In the genomic region with DNA sequence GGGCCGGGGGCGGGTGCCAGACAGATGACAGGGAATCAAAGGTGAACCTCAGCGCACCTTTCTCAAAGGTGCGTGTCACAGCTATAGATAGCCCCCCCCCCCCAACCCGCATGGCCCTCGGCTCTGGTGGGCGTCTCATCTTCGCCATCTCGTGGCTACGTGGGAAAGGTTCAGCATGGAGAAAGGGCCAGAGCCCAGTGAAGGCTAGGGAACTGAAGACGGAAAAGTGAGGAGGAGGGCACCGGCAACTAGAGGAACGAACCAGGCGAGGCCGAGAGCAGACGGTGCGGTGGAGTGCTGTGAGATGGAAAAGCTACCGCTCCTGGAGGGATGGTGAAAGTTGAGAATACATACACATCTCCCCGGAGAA, we compare ENCODE assay signal across 8 mouse cellular contexts. TPM values are rescaled to one million over a fixed set of nuclear protein-coding genes. Genes with fewer than 3 reads are reported as not detected.
A peak's percentile ranks its signal among the peaks of the same experiment; 100 is the strongest.
DNase-seq lines count a peak whose midpoint lies in the region; ATAC-seq and TF ChIP-seq lines count a peak whose summit lies in the region.

No protein-coding gene starts in this region.

- no peak; the same call in 1 of the 2 replicates for TF ChIP-seq POLR2A in small intestine, adult 2 months (IDR thresholded peaks at IDR 0.05; ENCODE audit: low read depth, low read length)

- peak; percentile 11 for ATAC-seq in activated CD4-positive, CD25-positive, alpha-beta regulatory T cell, adult 4 months
- ATAC-seq in forebrain, embryonic 15.5 days (replicated peaks), result no peak
- no peak for ATAC-seq in intestine, embryonic 15.5 days
- no peak for ATAC-seq in lung, embryonic 14.5 days (ENCODE audit: insufficient read depth)

- peak overlapping the region; percentile 20 for H3K9ac ChIP-seq in forebrain, embryonic 15.5 days (replicated peaks)
- H3K9ac ChIP-seq in intestine, embryonic 15.5 days, result peak overlapping the region; percentile 52
- peak overlapping the region; percentile 48 for H3K9ac ChIP-seq in lung, embryonic 14.5 days

- peak; percentile 54 for DNase-seq in gastrocnemius, adult 18-20 months (ENCODE audit: low spot score)
- DNase-seq in gastrocnemius, adult 8-10 months (ENCODE audit: low spot score in 2 of 2), result no peak
- DNase-seq in lung, embryonic 14.5 days, result peak; percentile 65
- DNase-seq in layer of hippocampus, adult 11-12 months (ENCODE audit: low spot score), result no peak

- H3K4me2 ChIP-seq in forebrain, embryonic 15.5 days (replicated peaks), result peak overlapping the region; percentile 98
- peak overlapping the region; percentile 97 for H3K4me2 ChIP-seq in intestine, embryonic 15.5 days (replicated peaks)
- peak overlapping the region; percentile 97 for H3K4me2 ChIP-seq in lung, embryonic 14.5 days

- no peaks in the 10 kb centered on the region for H3K9me3 ChIP-seq in forebrain, embryonic 15.5 days
- H3K9me3 ChIP-seq in intestine, embryonic 15.5 days, result no peaks in the 10 kb centered on the region
- H3K9me3 ChIP-seq in lung, embryonic 14.5 days (ENCODE audit: low read depth, low read length), result no peaks in the 10 kb centered on the region

- H3K27me3 ChIP-seq in forebrain, embryonic 15.5 days, result peaks cover 31% of the 10 kb centered on the region
- peaks cover 14% of the 10 kb centered on the region; the same call in 1 of the 2 replicates for H3K27me3 ChIP-seq in intestine, embryonic 15.5 days (replicated peaks)
- peaks cover 19% of the 10 kb centered on the region for H3K27me3 ChIP-seq in lung, embryonic 14.5 days (ENCODE audit: insufficient read depth, low read length)
- no peaks in the 10 kb centered on the region for H3K27me3 ChIP-seq in small intestine, adult 2 months (ENCODE audit: control insufficient read depth, insufficient read depth, low read length)

- H3K36me3 ChIP-seq in forebrain, embryonic 15.5 days, result no peaks in the 10 kb centered on the region
- no peaks in the 10 kb centered on the region for H3K36me3 ChIP-seq in intestine, embryonic 15.5 days
- no peaks in the 10 kb centered on the region for H3K36me3 ChIP-seq in lung, embryonic 14.5 days (ENCODE audit: insufficient read depth)
- H3K36me3 ChIP-seq in small intestine, adult 2 months (ENCODE audit: control insufficient read depth, insufficient read depth, low read length), result no peaks in the 10 kb centered on the region

- H3K4me1 ChIP-seq in forebrain, embryonic 15.5 days, result peaks cover 60% of the 10 kb centered on the region
- peaks cover 42% of the 10 kb centered on the region for H3K4me1 ChIP-seq in intestine, embryonic 15.5 days (replicated peaks)
- H3K4me1 ChIP-seq in lung, embryonic 14.5 days (ENCODE audit: insufficient read depth), result peaks cover 10% of the 10 kb centered on the region; the same call in 1 of the 2 replicates
- H3K4me1 ChIP-seq in small intestine, adult 2 months (ENCODE audit: control insufficient read depth, insufficient read depth, insufficient read length, low read length), result peaks cover 17% of the 10 kb centered on the region; the same call in 1 of the 2 replicates

- H3K27ac ChIP-seq in forebrain, embryonic 15.5 days (replicated peaks), result peak overlapping the region; percentile 99
- peak overlapping the region; percentile 98 for H3K27ac ChIP-seq in intestine, embryonic 15.5 days
- peak overlapping the region; percentile 93 for H3K27ac ChIP-seq in lung, embryonic 14.5 days (ENCODE audit: low read depth)
- peak overlapping the region; percentile 87 for H3K27ac ChIP-seq in small intestine, adult 2 months (ENCODE audit: insufficient read depth, low read depth, low read length)

- WGBS in forebrain, embryonic 15.5 days, result under 1% methylated on average over 19 of the region's 19 CpGs
- WGBS in intestine, embryonic 15.5 days, result under 1% methylated on average over 19 of the region's 19 CpGs
- WGBS in lung, embryonic 14.5 days, result 0% methylated on average over 19 of the region's 19 CpGs
- under 1% methylated on average over 19 of the region's 19 CpGs for WGBS in small intestine, adult 2 months

- peak overlapping the region; percentile 79 for H3K4me3 ChIP-seq in forebrain, embryonic 15.5 days
- H3K4me3 ChIP-seq in intestine, embryonic 15.5 days (replicated peaks), result peak overlapping the region; percentile 53
- peak overlapping the region; percentile 71 for H3K4me3 ChIP-seq in lung, embryonic 14.5 days (ENCODE audit: low read depth, low read length)
- peak overlapping the region; percentile 74 for H3K4me3 ChIP-seq in small intestine, adult 2 months (ENCODE audit: low read depth, low read length)

- peak; percentile 59 for TF ChIP-seq CTCF in lung, embryonic 14.5 days (IDR thresholded peaks at IDR 0.05; ENCODE audit: low read depth)
- peak; percentile 40; the same call in 1 of the 2 replicates for TF ChIP-seq CTCF in small intestine, adult 2 months (IDR thresholded peaks at IDR 0.05; ENCODE audit: extremely low read depth, insufficient read length, insufficient replicate concordance, low read depth, low read length)

RNA-seq across cellular contexts. Expression of a gene that starts 6.0 kb away (rescaled TPM):
- total RNA-seq in gastrocnemius, adult 18-20 months (2021), result 10 to 100 TPM; 19.6 to 22.0 TPM
- 10 to 100 TPM; 19.1 to 22.9 (median 20.8) TPM for total RNA-seq in gastrocnemius, adult 8-10 months (2022)
- polyA plus RNA-seq in activated CD4-positive, CD25-positive, alpha-beta regulatory T cell, adult 4 months (2017; shearing (Covaris generic)), result 10 to 100 TPM; 23.6 to 28.3 TPM
- 56.6 and 58.9 TPM in 2 replicates for polyA plus RNA-seq in forebrain, embryonic 15.5 days (2015; fragmentation: Nextera tagmentation; extraction: Ambion mirVana)
- 23.7 and 24.3 TPM in 2 replicates for polyA plus RNA-seq in intestine, embryonic 15.5 days (2015; fragmentation: Nextera tagmentation; extraction: Ambion mirVana)
- 22.9 and 24.4 TPM in 2 replicates for polyA plus RNA-seq in lung, embryonic 14.5 days (2014; fragmentation: Nextera tagmentation; extraction: Ambion mirVana)
- 13.5 and 35.4 TPM in 2 replicates for polyA plus RNA-seq in small intestine, adult 2 months (2012; rRNA removed)

RNA-seq across cellular contexts. Expression of a gene that starts 21.4 kb away (rescaled TPM):
- total RNA-seq in gastrocnemius, adult 18-20 months (2021), result 1 to 10 TPM; 2.6 to 4.1 TPM
- 1 to 10 TPM; 4.1 to 4.6 (median 4.1) TPM for total RNA-seq in gastrocnemius, adult 8-10 months (2022)
- under 1 TPM; 0.22 to 0.51 TPM for polyA plus RNA-seq in activated CD4-positive, CD25-positive, alpha-beta regulatory T cell, adult 4 months (2017; shearing (Covaris generic))
- 5.9 and 6.7 TPM in 2 replicates for polyA plus RNA-seq in forebrain, embryonic 15.5 days (2015; fragmentation: Nextera tagmentation; extraction: Ambion mirVana)
- 30.7 and 32.1 TPM in 2 replicates for polyA plus RNA-seq in intestine, embryonic 15.5 days (2015; fragmentation: Nextera tagmentation; extraction: Ambion mirVana)
- polyA plus RNA-seq in lung, embryonic 14.5 days (2014; fragmentation: Nextera tagmentation; extraction: Ambion mirVana), result 37.5 and 39.1 TPM in 2 replicates
- polyA plus RNA-seq in small intestine, adult 2 months (2012; rRNA removed), result 11.2 and 16.5 TPM in 2 replicates

RNA-seq across cellular contexts. Expression of a gene that starts 24.0 kb away (rescaled TPM):
- 10 to 100 TPM; 29.3 to 33.0 TPM for total RNA-seq in gastrocnemius, adult 18-20 months (2021)
- 10 to 100 TPM; 33.2 to 38.0 (median 36.7) TPM for total RNA-seq in gastrocnemius, adult 8-10 months (2022)
- 10 to 100 TPM in 1 of 2 experiments, 1 to 10 TPM in 1; 9.4 to 17.9 TPM for polyA plus RNA-seq in activated CD4-positive, CD25-positive, alpha-beta regulatory T cell, adult 4 months (2017; shearing (Covaris generic))
- 44.3 and 45.9 TPM in 2 replicates for polyA plus RNA-seq in forebrain, embryonic 15.5 days (2015; fragmentation: Nextera tagmentation; extraction: Ambion mirVana)
- 22.7 and 24.8 TPM in 2 replicates for polyA plus RNA-seq in intestine, embryonic 15.5 days (2015; fragmentation: Nextera tagmentation; extraction: Ambion mirVana)
- 26.8 and 27.2 TPM in 2 replicates for polyA plus RNA-seq in lung, embryonic 14.5 days (2014; fragmentation: Nextera tagmentation; extraction: Ambion mirVana)
- 4.3 and 5.3 TPM in 2 replicates for polyA plus RNA-seq in small intestine, adult 2 months (2012; rRNA removed)

RNA-seq across cellular contexts. Expression of a gene that starts 24.1 kb away (rescaled TPM):
- total RNA-seq in gastrocnemius, adult 18-20 months (2021), result 10 to 100 TPM; 70.5 to 72.1 TPM
- 10 to 100 TPM; 73.2 to 78.1 (median 75.7) TPM for total RNA-seq in gastrocnemius, adult 8-10 months (2022)
- 100 to 1,000 TPM; 146 TPM for polyA plus RNA-seq in activated CD4-positive, CD25-positive, alpha-beta regulatory T cell, adult 4 months (2017; shearing (Covaris generic))
- 89.4 and 91.9 TPM in 2 replicates for polyA plus RNA-seq in forebrain, embryonic 15.5 days (2015; fragmentation: Nextera tagmentation; extraction: Ambion mirVana)
- polyA plus RNA-seq in intestine, embryonic 15.5 days (2015; fragmentation: Nextera tagmentation; extraction: Ambion mirVana), result 154 and 182 TPM in 2 replicates
- 169 and 173 TPM in 2 replicates for polyA plus RNA-seq in lung, embryonic 14.5 days (2014; fragmentation: Nextera tagmentation; extraction: Ambion mirVana)
- 129 and 163 TPM in 2 replicates for polyA plus RNA-seq in small intestine, adult 2 months (2012; rRNA removed)

RNA-seq across cellular contexts. Expression of a gene that starts 50.2 kb away (rescaled TPM):
- total RNA-seq in gastrocnemius, adult 18-20 months (2021), result 1 to 10 TPM; 5.7 to 7.9 TPM
- total RNA-seq in gastrocnemius, adult 8-10 months (2022), result 1 to 10 TPM; 4.2 to 9.0 (median 5.5) TPM
- 10 to 100 TPM; 58.7 to 62.7 TPM for polyA plus RNA-seq in activated CD4-positive, CD25-positive, alpha-beta regulatory T cell, adult 4 months (2017; shearing (Covaris generic))
- polyA plus RNA-seq in forebrain, embryonic 15.5 days (2015; fragmentation: Nextera tagmentation; extraction: Ambion mirVana), result 127 and 138 TPM in 2 replicates
- 39.9 and 44.1 TPM in 2 replicates for polyA plus RNA-seq in intestine, embryonic 15.5 days (2015; fragmentation: Nextera tagmentation; extraction: Ambion mirVana)
- polyA plus RNA-seq in lung, embryonic 14.5 days (2014; fragmentation: Nextera tagmentation; extraction: Ambion mirVana), result 57.3 and 59.9 TPM in 2 replicates
- polyA plus RNA-seq in small intestine, adult 2 months (2012; rRNA removed), result 86.3 and 240 TPM in 2 replicates

Comparison
In these comparisons a context has a peak if more than half of its experiments do, and no peak if none do; other contexts are left out.
1. DNase-seq: peak in gastrocnemius, adult 18-20 months (single experiment) and lung, embryonic 14.5 days (single experiment); none in gastrocnemius, adult 8-10 months (0 of 2) and layer of hippocampus, adult 11-12 months (single experiment).
2. Peak in every context shown above with its lines, with median percentiles within 50 percentile points of each other: H3K27ac ChIP-seq, H3K4me2 ChIP-seq, H3K4me3 ChIP-seq and H3K9ac ChIP-seq.